Mouse (Mus musculus) bone marrow, adult 2 months (tissue): ENCODE data around the gene Caln1.

Experiments used
- CTCF ChIP-seq: fragments of 200-500 bp; IDR thresholded peaks from 2 replicates; pipeline ENCODE4 v1.5.1; 2011; ENCODE audit warnings: low read length, control low read depth; ENCODE audit not compliant: control insufficient read depth, insufficient read depth
- POLR2A ChIP-seq: fragments of 200-500 bp; IDR thresholded peaks from 2 replicates; pipeline ENCODE4 v1.6.1; 2011; ENCODE audit warnings: low read depth, mild to moderate bottlenecking, control low read depth, low read length, borderline replicate concordance; ENCODE audit not compliant: control insufficient read depth

DNA sequence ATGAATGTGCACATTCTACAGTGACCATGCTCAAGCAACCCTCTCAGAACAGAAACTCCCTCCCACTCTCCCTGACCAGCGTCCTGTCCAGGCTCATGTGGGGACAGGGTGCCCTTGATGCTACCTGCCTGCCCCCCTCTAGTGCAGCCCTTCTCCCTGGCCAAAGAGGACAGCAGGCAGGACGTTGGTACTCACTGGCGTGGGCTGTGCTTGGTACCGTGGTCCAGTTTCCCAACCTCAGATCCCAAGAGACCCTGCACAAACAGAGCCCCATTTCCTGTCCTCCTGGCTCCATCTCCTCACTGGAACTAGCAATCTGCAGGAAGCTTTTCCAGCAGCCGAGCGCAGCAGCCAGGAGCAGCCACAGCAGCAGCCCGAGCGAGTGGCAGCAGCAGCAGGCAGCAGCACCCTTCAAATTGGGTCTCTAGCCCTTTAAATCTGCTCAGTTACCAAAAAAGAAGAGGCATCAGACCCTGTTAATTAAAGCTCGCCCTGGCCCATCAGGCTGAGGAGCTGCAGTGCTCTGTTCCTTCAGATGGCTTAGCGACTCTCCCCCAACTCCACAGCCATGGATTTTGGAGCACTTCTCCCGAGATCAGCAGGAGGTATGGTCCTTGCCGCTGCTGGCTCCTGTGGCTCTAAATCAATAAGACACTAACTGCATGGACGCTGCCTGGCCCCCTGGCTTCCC, 15.1 kb downstream of the Caln1 start, which contains the start of gene A330070K13Rik:
- TF ChIP-seq POLR2A: no peak
- no peak for TF ChIP-seq CTCF
